Mouse (Mus musculus): ENCODE results near the gene Hoxa10. TPM values are rescaled to one million over a fixed set of nuclear protein-coding genes. Genes with fewer than 3 reads are reported as not detected.

Hoxa10 gene
- total RNA-seq (2021) = 10 to 100 TPM; 31.5 to 32.3 TPM
- long read RNA-seq, experiment 1, transcript Hoxa10-201 (2 exons, 1,436 nt) = major isoform, 31 of 63 reads
- long read RNA-seq, experiment 1, transcript Hoxa10-202 (2 exons, 2,565 nt) = minor isoform, 18 of 63 reads
- long read RNA-seq, experiment 1, partial matches to known transcripts = 0 of 63 reads
- long read RNA-seq, experiment 1, other reads (novel, unspliced or antisense) = 9 of 63 reads
- long read RNA-seq, experiment 2, transcript Hoxa10-204 (2 exons, 1,045 nt) = minor isoform, 5 of 58 reads
- long read RNA-seq, experiment 2, transcript Hoxa10-201 (2 exons, 1,436 nt) = minor isoform, 19 of 58 reads
- long read RNA-seq, experiment 2, transcript Hoxa10-202 (2 exons, 2,565 nt) = major isoform, 23 of 58 reads
- long read RNA-seq, experiment 2, partial matches to known transcripts = 0 of 58 reads
- long read RNA-seq, experiment 2, other reads (novel, unspliced or antisense) = 11 of 58 reads

DNA sequence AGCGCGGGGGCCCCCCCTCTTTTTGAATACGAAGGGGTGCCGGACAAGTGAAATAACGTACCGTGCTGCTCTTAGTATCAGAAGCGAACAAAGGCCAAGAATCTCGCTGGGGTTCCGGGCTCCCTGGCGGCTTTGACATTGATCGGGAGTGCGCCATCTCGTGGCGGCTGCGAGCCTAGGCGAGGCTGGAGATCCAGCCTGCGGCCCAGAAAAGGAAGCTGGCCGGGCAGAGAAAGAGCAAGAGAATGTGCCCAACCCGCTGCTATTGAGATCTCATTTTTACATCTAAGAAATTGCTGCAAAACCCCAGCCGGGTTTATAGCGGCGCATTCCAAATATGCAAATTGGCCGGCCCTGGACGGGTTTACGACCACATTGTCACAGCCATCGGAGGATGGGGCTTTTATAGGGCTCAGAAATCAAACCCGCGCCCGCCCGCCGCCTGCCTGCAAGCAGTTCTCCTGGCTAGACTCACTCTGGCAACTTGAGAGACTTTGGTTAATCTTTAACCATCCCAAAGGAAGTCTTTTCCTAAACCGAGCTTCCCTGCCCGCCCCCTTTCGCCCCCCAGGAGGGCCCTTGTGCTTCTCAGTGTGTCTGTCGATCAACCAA is at the start of gene Hoxa10:
Hoxa10 (minus strand) TSS at position 466 of the 612 bp plus-strand sequence.
- DNase-seq (ENCODE audit: low spot score in 2 of 2) = peak; percentile 90 to 93

DNA sequence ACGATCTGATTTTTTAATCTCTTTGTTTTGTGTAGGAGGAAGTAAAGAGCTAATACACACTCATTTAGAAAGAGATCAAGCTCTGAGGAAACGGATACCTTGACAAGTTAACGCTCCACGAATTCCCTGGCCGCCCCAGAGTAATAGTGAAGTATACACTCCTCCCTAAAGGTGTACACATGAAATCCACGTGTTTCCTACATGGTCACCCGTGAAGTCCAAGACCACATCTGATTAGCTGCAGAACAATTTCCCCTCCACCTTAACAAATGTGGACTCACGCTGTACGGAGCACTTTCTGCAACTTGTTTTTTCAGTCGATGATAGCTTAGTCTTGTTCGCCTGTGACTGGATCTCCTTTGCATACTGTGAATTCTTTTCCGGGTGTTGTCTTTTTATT is 49.5 kb upstream of the Hoxa10 start:
- no peak for DNase-seq (ENCODE audit: low spot score in 2 of 2)

DNA sequence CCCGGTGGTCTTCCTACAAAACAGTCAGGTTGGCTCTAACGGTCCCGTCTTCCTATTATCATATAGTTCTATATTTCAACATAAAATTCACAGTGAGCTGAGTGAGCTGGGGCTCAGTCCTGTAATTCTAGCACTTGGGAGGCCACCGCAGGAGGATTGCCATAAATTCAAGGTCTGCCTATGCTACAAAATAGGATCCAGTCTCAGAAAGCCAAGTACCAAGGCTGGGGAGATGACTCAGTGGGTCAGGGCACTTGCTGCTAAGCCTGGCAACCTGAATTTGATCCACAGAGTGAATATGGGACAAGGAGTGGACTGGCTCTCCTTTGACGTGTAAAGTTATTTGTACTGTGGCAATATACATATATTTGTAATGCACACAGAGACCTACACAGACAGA is 43.2 kb upstream of the Hoxa10 start:
- DNase-seq (ENCODE audit: low spot score in 2 of 2) = no peak

DNA sequence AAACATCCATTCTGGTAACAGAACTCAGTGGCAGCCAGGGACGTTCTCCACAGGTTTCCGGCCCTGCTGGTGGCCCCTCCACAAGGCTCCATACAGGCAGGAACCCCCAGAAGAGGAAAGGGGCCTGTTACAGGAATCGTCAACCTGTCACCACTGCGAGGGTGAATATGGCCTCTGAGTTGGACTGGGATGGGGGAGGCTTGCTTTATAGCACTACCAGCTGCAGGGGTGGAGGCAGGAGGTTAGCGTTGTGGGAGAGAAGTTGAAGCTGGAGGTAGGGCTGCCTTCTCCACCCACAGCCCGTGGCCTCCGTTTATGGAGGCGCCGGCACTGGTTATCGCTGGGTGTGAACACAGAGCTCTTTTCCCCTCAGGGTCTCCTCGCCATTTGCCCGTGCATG is 40.4 kb upstream of the Hoxa10 start:
- no peak for DNase-seq (ENCODE audit: low spot score in 2 of 2)

DNA sequence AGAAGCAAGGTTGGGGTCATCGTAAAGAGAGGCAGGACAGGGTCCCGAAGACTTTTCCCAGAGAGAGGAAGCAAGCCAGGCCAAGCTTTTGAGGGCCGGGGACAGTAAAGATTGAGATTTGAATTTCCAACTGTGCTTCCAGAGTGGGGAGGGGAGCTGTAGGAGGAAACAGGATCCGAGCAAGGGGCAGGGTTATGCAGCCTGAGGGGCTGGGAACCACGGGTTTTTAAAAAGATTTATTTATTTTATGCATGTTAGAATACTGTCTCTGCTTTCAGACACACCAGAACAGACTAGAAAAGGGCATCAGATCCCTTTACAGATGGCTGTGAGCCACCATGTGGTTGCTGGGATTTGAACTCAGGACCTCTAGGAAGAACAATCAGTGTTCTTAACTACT is 36.3 kb upstream of the Hoxa10 start:
- DNase-seq (ENCODE audit: low spot score in 2 of 2) = no peak

DNA sequence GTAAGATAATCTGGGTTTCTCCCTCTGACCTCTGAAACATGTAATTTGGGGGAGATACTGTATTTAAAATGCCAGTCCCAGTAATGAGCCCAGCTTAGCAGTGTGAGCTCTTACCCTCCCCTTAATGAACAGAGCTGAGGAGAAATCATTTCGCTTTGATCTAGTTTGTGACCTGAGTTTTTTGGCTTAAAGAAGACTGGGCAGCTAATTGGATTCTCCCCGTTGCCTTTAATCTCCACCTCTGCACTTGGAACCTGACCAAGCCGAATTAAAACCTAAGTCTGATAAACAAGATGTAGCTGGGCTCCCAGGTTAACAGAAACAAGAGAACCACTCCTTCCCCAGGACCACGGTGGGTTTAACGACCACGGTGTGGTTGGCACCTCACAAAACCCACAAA is 35.7 kb upstream of the Hoxa10 start:
- DNase-seq (ENCODE audit: low spot score in 2 of 2) = no peak

DNA sequence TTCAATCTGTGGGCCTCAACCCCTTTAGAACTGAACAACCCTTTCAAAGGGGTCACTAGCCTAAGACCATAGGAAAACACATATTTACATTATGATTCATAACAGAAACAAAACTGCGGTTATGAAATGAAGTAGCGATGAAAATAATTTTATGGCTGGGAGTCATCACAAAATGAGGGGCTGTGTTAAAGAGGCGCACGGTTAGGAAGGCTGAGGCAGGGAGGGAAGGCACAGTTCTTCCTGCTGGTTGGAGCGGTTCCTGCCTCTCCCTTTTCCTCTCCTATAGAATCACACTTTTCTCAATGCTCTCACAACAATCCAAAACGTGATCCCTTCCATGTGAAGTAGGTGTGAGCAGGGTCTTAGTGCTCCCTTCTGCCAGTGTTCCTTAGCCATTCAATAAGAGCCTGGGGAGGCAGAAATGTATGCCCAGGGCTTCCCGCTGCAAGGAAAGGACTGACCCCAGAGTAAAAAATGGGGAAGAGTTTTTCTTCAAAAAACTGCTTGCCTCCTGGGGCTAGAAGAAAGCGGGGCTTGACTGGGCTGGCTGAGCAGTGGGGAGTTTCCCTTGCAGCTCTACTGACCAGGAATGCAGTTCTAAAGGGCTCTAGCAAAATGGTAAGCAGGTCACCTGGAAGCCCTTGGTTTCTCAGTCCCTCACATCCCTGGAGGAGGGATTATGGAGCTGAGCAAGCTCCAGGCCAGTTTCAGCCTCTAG is 35.1 kb upstream of the Hoxa10 start:
- DNase-seq (ENCODE audit: low spot score in 2 of 2) = no peak

DNA sequence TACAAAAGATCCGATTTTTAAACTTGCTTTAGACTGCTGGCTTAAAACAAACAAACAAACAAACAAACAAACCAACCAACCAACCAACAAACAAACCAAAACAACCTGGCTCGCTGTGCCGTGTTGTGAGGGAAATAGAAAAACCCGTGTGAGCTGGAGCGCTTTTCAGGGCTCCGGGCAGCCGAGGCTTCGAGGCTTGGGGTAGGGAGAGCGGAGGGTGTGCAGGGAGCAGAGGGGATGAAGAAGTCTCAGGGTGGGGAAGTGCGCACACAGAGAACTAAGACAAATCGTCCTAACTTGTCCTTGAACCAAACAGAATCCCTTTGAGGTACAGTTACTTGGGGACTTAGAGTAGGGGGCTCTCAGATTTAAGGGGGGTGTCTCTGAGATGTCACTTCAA is 33.9 kb upstream of the Hoxa10 start:
- no peak for DNase-seq (ENCODE audit: low spot score in 2 of 2)

DNA sequence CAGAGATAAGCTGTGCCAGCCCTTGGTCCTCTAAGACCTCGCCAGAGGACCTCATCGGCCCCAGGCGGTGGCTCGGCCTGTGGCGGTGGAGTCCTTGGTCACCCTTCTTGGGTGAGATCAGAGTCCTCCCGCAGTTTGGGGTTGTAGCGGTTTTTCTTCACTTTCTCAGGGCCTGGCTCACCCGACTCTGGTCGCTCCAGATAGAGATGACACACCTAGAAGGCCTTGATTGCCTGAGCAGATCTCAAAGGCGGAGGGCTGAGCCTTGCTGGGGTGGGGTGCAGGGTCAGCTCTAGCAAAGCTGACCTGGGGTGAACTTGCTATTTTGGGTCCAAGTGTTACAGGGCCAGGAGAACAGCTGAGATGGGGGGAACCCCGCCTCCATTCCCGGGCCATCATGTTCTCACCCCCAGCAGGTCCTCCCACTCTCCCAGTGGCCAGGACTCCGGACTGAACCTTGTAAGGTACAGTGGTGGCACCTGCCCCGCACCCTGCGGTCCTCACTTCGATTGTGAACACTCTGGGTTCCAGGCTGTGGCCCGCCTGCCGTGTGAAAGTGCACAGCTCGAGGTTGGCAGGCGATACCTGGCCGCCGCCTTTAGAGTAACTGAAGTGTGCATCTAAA is 33.1 kb upstream of the Hoxa10 start:
- DNase-seq (ENCODE audit: low spot score in 2 of 2) = no peak

DNA sequence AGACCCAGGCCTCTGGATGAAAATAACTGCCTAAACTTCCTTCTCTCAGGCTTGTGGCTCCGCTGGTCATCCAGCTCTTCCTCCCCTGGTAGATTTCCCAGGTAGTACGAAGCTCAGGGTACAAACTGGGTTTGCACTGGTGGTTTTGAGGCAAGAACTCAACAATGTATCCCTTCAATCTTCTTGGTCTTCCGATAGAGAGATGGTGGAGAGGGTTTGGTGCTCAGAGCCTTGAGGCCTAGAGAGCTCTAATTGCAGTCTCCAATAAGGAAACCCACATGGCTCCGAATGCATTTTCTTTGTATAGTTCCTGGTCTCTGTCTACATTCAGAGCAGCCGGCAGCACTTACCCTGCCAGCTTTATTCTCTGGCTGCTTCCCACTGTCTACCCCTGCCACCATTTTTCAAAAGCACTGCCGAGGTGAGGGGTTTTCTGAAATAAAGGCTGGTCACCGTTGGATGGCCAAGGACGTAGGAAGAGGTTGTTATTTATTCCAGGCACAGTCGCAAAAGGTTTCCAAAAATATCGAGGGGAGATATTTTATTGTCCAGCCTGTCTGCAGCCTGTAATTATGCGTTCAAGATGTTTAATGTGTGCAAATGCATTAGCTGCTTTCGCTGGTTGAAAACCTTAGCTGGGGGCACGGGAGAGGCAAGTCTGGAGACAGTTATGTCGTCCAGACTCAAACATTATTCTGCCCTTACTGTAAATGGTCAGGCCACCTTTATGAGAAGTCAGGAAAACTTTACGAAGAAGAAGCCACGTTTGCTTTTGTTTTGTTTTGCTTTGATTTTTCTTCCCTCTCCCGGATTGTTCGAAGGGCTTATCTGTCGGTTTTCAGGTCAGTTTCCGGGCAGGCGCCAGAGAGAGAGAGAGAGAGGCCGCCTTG is 32.4 kb upstream of the Hoxa10 start:
- DNase-seq (ENCODE audit: low spot score in 2 of 2) = no peak

DNA sequence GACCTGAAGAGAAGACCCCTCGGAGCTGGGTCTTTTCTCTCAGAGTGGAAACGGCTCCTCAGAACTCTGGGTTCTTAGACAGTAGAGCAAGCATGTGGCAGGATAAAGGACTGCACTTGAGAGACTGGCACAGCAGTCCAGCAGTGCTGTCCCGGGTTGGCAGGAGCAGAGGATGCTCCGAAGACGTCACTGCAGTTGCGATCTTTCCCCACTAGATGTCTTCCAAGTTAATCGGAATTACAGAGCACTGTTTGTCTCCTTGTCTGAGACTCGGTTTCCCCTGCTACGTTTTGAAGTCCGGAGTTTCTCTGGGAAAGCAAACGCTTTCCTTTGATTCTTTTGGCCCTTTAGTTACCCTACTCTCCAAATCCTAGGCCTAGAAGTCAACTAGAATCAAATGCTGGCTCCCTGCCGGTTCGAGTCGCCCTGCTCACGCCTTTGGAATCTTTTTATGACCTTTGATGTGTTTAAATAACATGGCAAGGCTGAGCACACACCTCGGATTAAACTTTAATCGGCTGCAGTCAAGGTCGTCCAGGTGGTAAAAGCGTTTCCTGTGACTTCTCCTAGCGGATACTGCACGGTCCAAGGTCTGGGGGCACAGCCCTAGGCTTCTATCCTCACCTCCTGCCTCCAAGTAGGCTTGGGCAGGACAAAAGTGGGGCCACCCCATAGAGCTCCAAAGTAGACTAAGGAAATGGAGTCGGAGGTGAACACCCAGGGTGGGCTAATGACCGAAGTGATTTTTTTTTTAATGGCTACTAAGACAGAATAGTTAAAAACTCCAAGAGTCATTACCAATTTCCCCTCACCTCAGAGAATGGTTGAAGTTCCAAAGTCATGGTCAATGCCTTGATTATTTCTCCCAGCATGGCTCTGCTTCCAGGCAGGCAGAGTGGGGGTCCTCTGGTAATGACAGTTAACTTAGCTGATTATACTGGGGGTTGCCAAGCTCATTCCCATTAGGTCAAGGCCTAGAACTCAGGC is 30.1 kb upstream of the Hoxa10 start:
- peak; percentile 46 to 62 for DNase-seq (ENCODE audit: low spot score in 2 of 2)

DNA sequence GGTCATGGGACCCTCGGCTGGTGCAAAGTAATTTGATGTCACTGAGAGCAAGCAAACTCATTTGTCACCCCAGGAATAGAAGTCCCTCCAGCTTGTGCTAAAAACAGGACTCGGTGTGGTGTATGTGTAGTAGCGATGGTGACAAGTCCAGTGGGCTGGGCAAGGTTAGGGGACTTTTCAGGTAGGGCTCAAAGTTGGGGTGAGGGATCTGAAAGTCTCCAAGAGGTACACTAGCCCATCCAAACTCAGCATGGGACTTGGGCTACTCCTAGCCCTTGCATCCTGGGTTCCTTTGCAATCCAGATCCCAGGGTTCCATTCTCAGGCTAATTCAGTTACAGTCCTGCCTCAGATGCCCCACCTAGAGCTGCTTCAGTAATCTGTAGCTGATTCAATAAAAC is 28.1 kb upstream of the Hoxa10 start:
- DNase-seq (ENCODE audit: low spot score in 2 of 2) = no peak

DNA sequence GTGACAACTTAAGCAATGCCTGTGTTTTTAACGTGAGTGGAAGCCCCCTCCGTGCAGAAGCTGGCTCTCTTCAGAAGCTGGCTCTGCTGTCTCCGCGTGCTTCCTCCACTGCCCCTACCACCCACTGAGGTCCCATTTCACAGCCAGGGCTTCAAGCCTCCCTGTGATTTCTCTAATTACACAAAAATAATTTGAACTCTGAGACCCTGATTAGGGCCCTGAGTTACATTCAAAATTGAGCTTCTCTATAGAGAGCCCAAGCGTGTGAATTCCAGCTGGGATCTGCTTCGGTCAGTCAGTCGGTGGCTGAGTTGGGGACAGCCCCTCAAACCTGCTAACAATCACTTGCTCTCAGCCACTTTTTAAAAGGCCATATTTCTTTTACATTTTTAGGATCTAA is 27.7 kb upstream of the Hoxa10 start:
- no peak for DNase-seq (ENCODE audit: low spot score in 2 of 2)

DNA sequence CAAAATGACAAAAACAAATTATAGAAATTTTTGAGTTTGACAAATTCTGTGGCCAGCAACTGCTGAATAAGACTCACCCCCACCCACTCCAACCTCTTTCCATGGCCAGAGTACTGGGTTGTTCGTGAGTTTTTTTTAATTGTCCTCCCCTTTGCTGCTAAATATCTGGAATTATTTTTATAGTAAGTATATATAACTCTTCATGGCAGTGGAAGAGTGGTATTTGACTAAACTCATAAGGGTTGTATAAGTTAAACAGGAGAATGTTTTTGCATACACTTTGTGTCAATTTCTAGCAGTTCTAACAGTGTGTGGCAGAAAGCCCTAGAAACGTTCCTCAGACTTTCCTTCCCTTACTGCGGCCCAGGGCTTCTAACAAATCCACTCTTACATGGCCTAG is 27.0 kb upstream of the Hoxa10 start:
- no peak for DNase-seq (ENCODE audit: low spot score in 2 of 2)

DNA sequence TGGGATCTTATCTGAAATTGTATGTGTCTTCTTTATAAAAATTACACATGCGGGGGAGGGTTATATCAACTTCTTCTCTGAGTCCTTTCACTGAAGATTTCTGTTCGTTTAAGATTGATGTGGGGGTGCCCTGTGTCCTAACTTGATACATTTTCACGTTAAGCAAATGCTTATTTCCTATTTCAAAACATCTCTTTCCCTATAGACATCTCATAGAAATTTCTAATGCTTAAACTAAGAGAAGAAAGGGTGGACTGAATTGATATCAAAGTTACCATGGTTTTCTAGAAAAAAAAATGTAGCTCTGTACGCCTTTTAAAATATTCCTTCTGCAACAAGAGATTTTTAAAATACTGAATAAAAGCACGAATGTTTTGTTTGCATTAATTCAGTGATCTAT is 26.6 kb upstream of the Hoxa10 start:
- no peak for DNase-seq (ENCODE audit: low spot score in 2 of 2)

DNA sequence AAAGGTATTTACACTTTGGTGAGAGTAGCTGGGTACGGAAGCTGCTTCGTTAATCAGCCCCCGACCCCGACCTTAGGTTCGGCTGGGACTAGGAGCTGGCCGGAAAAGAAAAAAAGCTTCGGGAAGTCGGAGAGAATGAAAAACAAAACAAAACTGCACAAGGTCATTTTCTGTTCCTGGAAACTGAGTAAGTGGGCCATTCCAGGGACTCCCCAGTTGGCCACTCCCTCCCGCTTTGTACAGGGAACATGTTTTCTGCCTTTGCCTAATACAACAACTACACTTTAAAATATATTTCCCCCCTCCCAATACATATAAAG is 26.0 kb upstream of the Hoxa10 start:
- DNase-seq (ENCODE audit: low spot score in 2 of 2) = no peak

DNA sequence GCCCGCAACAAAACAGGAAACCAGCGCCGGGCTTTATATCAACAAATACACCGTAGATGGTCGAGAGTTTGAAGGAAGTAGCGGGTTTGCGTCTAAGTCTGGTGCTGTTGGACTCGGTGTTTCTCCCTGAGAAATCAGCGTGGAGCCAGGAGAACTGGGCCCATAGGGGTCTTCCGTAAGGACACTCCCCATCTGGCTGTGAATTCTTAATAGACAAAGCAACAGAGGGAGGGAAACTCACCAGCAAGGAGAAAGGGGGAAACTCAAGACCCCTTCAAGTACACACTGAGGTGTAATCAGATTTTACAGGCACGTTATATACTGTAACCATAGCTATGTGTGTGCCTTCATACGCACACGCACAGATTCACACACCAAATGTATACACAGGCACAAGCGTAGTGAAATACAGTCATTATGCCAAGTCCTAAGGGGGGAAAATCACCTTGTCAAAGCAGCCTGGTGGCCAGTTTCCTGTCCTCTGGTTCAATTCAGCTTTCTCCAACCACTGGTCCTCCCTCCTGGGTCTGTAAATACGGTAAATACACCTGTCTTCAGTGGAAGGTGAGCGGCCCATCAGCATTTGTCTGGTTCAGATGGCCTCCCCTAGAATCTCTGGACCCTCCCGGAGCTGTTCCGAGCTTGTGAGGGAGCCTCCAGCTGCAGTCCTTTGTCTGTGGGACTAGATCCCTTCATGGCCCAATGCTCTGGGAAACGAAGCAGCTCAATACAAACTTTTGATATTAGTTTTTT is 25.4 kb upstream of the Hoxa10 start:
- no peak for DNase-seq (ENCODE audit: low spot score in 2 of 2)

DNA sequence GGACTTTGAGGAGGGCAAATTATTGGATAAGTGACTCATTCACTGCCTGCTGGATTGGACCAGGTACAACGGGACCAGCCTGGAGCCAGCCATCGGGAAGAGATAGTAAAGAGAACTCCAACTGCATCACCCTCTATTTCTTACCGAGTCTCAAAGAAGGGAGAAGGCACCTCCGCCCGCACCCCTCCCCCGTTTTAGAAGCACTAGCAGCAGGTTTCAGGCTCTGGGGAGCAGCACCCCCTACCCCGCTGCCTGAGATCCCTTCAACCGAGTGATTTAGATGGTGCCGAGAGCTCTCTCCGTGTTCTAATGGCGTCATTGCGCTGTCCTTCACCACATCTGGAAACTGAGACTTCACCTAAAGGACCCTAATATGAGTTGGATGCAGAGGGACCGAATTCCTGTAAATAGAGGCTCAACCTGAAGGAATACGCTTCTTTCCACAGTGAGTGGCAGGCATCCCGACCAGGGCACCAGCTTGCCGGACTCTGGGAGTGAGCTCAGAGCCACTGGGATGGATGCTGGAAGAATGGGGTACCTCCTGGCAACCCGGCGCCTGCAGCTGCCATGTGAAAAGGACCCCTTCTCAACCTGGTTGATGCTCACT is 24.8 kb upstream of the Hoxa10 start:
- DNase-seq (ENCODE audit: low spot score in 2 of 2) = no peak

Measured in gastrocnemius, postnatal 4 days (tissue).